Mouse (Mus musculus) lung, embryonic 15.5 days (tissue): ENCODE results near the gene Madcam1. TPM values are rescaled to one million over a fixed set of nuclear protein-coding genes. Genes with fewer than 3 reads are reported as not detected.

Experiments used
- ATAC-seq: fragments of 200-750 bp; cut with Nextera tagmentation; 2 replicates; pipeline ENCODE4 v1.8.0; 2017; ENCODE audit warnings: moderate number of reproducible peaks, borderline replicate concordance; ENCODE audit not compliant: low FRiP score, low TSS enrichment; ENCODE audit errors: extremely low read depth
- H3K27ac ChIP-seq: fragments of 300-500 bp; sonication (generic); 2 replicates; pipeline ENCODE4 v1.5.1; 2015; ENCODE audit warnings: moderate library complexity, mild to moderate bottlenecking, inconsistent platforms
- H3K27me3 ChIP-seq: fragments of 300-500 bp; sonication (generic); 2 replicates; pipeline ENCODE4 v1.6.1; 2015; ENCODE audit warnings: inconsistent platforms
- H3K36me3 ChIP-seq: fragments of 300-500 bp; sonication (generic); 2 replicates; pipeline ENCODE4 v1.6.1; 2015; ENCODE audit warnings: inconsistent platforms
- H3K4me1 ChIP-seq: fragments of 300-500 bp; sonication (generic); 2 replicates; pipeline ENCODE4 v1.6.1; 2015; ENCODE audit warnings: inconsistent platforms
- H3K4me2 ChIP-seq: fragments of 300-500 bp; sonication (generic); 2 replicates; pipeline ENCODE4 v1.6.1; 2015; ENCODE audit warnings: inconsistent platforms, mild to moderate bottlenecking, moderate library complexity
- H3K4me3 ChIP-seq: fragments of 300-500 bp; sonication (generic); 2 replicates; pipeline ENCODE4 v1.5.1; 2015; ENCODE audit warnings: mild to moderate bottlenecking, inconsistent platforms
- H3K9ac ChIP-seq: fragments of 300-500 bp; sonication (generic); 2 replicates; pipeline ENCODE4 v1.6.1; 2015; ENCODE audit warnings: inconsistent platforms
- H3K9me3 ChIP-seq: fragments of 300-500 bp; sonication (generic); 2 replicates; pipeline ENCODE4 v1.6.1; 2016; ENCODE audit warnings: inconsistent platforms
- WGBS: fragments of 180-500 bp; shearing (Covaris S2); methylation state at CpG from one replicate; pipeline ENCODE4 v1.1.7; 2015; 5-methylcytosine and 5-hydroxymethylcytosine counted together
- polyA plus RNA-seq: library from polyadenylated mRNA; unstranded; fragments of >200 nt; fragmentation: Nextera tagmentation; extraction: Ambion mirVana; gene quantifications from 2 replicates; pipeline ENCODE4 v1.2.1, GENCODE M21; 2015

Gene Madcam1
- polyA plus RNA-seq, 1 experiment from 2014 or later, result 1.3 TPM

DNA sequence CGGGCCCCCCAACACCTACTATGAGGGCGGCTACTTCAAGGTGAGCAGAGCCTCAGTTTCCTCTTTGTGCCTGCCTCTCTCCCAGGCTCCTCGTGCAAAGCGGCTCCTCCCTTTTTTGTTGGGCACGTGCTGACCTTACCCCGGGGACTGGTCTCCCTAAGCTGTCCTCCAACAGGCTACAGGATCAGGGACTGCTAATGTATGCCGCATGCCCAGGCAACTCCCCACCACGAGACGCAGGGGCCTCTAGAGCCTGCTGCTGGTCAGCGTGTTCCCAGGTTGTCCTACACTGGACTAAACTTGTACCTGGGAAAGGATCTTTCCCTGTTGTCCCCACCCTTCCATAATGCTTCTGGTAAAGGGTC, 18.2 kb downstream of the Madcam1 start:
- ATAC-seq, result 0 out of 2 replicates have a peak, but pooled peaks have one; percentile 2
- under 1% methylated on average over 10 of the region's 10 CpGs for WGBS
- Histone ChIP-seq H3K27me3 (no peaks in the 10 kb centered on the region), H3K27ac (peak overlapping the region; percentile 72), H3K9ac (peak overlapping the region; percentile 86), H3K4me3 (peak overlapping the region; percentile 69), H3K36me3 (peaks cover 36% of the 10 kb centered on the region), H3K9me3 (no peaks in the 10 kb centered on the region), H3K4me1 (peaks cover 25% of the 10 kb centered on the region), H3K4me2 (peak overlapping the region; percentile 91)

DNA sequence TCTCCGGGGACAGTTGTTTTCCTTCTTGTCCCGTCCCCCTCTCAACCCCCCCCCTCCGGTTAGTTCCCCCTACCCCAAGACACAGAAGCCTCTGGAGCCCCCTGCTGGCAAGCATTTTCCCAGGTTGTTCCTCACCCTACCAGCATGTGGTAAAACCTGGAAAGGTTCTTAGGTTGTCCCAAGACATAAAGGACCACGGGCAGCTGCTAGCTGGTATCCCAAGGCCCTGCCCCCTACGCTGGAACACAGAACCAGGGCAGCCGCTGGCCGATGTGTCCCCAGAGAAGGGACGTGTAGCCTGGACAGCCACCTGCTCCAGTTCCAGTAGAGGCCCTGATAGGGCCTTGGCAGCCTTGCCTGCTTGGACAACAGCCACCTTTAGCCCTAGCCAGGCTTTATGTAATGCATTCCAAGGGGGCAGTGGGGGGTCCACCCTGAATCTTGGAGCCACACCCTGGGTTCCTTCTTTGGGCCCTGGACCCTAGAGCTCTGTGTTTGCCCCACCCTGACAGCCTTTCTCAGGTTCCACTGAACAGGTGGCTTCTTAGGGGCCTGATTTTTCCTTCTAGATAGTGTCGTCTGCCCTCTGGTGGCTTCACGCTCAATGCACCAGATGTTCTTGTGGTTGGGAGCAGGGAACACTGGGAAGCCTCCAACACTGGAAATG, 18.7 kb downstream of the Madcam1 start:
- H3K27ac ChIP-seq, result peak overlapping the region; percentile 72
- peak overlapping the region; percentile 86 for H3K9ac ChIP-seq
- no peaks in the 10 kb centered on the region for H3K27me3 ChIP-seq
- no peaks in the 10 kb centered on the region for H3K9me3 ChIP-seq
- H3K4me2 ChIP-seq, result peak overlapping the region; percentile 91
- H3K36me3 ChIP-seq, result peaks cover 41% of the 10 kb centered on the region
- peaks cover 25% of the 10 kb centered on the region for H3K4me1 ChIP-seq
- WGBS, result 4% methylated on average over 10 of the region's 10 CpGs
- H3K4me3 ChIP-seq, result peak overlapping the region; percentile 69
- no peak for ATAC-seq

DNA sequence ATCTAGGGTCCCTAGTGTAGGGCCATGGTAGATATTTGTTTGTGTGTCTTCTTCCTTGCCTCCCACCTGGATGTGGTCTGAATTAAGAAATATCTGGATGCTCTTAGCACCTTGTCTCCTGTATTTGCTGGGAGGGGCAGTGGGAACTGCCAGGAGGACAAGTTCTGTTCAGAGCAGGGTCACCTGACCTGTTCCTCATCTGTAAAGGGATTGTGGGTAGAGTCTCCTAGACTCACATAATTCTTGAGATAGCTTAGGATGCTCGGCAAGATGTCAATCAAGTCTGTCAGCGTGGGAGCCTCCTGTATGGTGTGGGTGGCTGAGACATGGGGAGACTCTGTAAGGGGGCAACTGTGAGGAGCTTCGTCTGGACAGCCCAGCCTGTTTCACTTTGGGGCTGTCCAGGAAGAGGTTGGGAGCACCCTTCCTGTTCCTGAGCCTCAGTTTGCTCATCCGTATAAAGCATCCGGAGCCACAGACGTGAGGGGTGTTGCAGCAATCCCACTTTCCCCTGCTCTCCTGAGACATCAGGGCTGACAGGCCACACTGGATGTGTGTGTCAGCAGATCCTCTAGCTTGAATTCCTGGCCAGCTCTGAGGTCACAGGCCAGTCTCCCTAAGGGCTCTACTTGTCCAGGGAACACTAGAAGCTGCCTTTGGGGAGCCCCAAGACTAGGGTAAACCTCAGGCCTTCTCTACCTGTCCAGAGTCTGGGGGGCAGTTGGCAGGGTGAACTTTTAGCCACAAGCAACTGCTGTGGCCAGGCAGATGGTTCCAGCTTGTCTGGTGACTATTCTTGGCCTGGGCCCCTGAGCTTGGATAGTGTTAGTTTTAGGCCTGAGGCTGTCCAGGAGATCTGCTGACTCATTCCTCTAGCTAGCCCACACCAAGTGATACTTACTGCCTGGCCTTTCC, 19.6 kb downstream of the Madcam1 start:
- H3K4me3 ChIP-seq, result peak overlapping the region; percentile 69
- H3K4me2 ChIP-seq, result peak overlapping the region; percentile 91
- 74% methylated on average over 6 of the region's 6 CpGs for WGBS
- peaks cover 25% of the 10 kb centered on the region for H3K4me1 ChIP-seq
- no peaks in the 10 kb centered on the region for H3K9me3 ChIP-seq
- no peaks in the 10 kb centered on the region for H3K27me3 ChIP-seq
- H3K36me3 ChIP-seq, result peaks cover 50% of the 10 kb centered on the region
- no peak for ATAC-seq
- peak overlapping the region; percentile 86 for H3K9ac ChIP-seq
- H3K27ac ChIP-seq, result no peak overlapping the region

DNA sequence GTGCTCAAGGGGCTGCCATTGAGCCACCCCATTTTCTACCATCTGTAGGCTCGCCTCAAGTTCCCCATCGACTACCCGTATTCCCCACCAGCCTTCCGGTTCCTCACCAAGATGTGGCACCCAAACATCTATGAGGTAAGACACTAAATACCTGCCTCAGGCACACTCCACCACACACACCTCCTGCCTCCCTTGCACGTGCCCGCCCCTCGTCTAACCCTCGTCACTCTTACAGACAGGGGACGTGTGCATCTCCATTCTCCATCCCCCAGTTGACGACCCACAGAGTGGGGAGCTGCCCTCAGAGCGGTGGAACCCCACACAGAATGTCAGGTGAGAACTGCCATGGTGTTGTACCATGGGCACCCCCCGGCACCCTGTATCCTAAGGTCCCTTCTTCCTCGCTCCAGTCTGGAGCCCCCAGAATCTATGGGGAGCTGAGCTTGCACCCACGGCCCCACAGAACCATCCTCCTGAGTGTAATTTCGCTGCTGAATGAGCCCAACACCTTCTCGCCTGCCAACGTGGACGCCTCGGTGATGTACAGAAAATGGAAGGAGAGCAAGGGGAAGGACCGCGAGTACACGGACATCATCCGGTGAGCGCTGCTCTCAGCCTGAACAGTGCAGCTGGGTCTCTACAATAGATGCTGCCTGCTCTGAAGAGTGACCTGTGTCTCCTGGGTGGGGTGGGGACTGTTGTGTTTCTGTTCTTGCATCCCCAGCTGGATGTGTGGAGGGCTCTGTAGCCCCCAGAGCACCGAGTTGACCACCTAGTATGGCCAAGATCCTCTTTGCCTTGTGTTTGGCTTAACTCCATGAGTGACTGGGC, 20.6 kb downstream of the Madcam1 start:
- Histone ChIP-seq H3K4me2 (no peak overlapping the region), H3K4me3 (no peak overlapping the region), H3K36me3 (peaks cover 54% of the 10 kb centered on the region), H3K9ac (no peak overlapping the region; the same call in 1 of the 2 replicates), H3K4me1 (peaks cover 25% of the 10 kb centered on the region), H3K27me3 (no peaks in the 10 kb centered on the region), H3K27ac (no peak overlapping the region), H3K9me3 (no peaks in the 10 kb centered on the region)
- WGBS, result 92% methylated on average over 25 of the region's 25 CpGs
- ATAC-seq, result no peak

DNA sequence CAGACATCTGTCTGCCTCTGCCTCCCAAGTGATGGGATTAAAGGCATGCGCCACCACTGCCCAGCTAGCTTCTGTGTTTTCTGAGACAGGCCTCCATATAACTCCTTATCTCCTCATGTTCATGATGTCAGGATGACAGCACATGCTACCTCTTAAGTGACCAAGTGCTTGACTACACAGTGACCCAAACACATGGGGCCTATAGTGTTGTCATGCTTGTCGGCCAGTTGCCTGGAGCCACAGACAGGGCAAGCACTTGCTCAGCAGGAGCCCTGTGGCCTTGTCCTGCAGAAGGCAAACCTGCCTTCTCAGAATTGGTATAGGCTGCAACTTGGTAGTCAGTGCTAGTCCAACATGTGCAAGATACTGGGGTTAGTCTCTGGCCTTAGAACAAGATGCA, 21.9 kb downstream of the Madcam1 start:
- no peaks in the 10 kb centered on the region for H3K27me3 ChIP-seq
- no peak overlapping the region for H3K4me3 ChIP-seq
- H3K9me3 ChIP-seq, result no peaks in the 10 kb centered on the region
- no peak overlapping the region for H3K27ac ChIP-seq
- H3K4me2 ChIP-seq, result no peak overlapping the region
- H3K4me1 ChIP-seq, result peaks cover 18% of the 10 kb centered on the region
- no peak overlapping the region for H3K9ac ChIP-seq
- WGBS, result 92% methylated on average over 2 of the region's 2 CpGs
- H3K36me3 ChIP-seq, result peaks cover 54% of the 10 kb centered on the region
- ATAC-seq, result no peak

DNA sequence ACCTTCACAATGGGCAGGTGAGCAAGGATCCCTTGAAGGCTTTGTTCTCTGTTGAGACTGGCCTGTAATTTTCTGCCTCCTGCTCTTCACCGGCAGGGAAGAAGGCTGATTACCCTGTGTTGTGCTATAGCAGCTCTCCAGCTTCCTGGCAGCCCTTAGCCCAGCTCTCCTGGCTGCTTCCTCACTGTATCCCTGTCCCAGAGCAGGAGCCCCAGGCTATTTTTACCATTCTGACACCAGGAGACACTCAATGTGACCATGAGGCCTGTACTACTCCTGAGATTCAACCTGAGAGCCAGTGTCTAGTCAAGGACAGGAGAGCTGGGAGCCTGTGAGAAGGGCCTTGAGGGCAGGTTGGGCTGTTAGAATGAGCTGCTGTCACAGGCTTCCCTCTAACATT, 22.3 kb downstream of the Madcam1 start:
- Histone ChIP-seq H3K4me1 (peaks cover 16% of the 10 kb centered on the region), H3K9me3 (no peaks in the 10 kb centered on the region), H3K27ac (no peak overlapping the region), H3K4me2 (no peak overlapping the region), H3K9ac (no peak overlapping the region), H3K36me3 (peaks cover 54% of the 10 kb centered on the region), H3K4me3 (no peak overlapping the region), H3K27me3 (no peaks in the 10 kb centered on the region)
- ATAC-seq, result no peak
- 88% methylated on average over 1 of the region's 1 CpGs for WGBS

DNA sequence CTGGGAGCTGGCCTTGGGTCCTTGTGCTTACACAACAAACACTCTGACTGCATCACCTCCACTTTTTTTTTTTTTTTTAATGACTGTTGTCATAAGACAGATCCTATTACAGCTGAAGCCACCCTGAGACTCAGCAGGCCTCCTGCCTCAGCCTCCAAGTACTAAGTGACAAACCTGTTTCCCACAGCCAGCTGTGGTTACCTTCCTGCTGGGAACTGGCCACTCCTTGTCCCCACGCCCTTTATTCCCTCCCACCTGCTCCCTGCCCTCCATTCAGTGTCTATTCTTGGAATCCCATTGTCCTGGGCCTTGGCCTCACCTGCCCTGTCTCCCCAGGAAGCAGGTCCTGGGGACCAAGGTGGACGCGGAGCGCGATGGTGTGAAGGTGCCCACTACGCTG, 23.2 kb downstream of the Madcam1 start:
- no peaks in the 10 kb centered on the region for H3K9me3 ChIP-seq
- WGBS, result 98% methylated on average over 6 of the region's 6 CpGs
- H3K27me3 ChIP-seq, result no peaks in the 10 kb centered on the region
- ATAC-seq, result no peak
- H3K9ac ChIP-seq, result no peak overlapping the region
- H3K27ac ChIP-seq, result no peak overlapping the region
- H3K36me3 ChIP-seq, result peaks cover 54% of the 10 kb centered on the region
- no peak overlapping the region for H3K4me2 ChIP-seq
- H3K4me1 ChIP-seq, result peaks cover 16% of the 10 kb centered on the region
- no peak overlapping the region for H3K4me3 ChIP-seq

DNA sequence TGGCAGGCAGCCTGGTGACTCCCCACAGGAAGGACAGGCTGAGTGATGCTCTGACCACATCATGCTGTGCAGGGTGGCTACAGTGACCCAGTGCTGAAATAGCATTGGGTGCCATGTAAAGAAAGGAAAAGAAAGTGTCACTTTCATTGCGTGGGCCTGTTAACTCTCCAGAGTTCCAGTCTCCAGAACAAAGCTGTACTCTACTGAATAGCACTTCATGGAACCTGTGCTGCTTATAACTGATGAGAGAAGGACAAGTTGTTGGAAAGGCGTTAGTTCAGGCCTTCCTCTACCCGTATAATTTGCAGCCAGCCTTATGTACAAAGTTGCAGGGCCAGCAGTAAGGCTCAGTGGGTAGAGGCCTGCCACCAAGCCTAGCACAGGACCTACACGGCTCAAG, 24.4 kb downstream of the Madcam1 start, which contains the start of gene Gzmm:
Gzmm (plus strand) TSS at position 301 of the 400 bp plus-strand sequence.
- H3K27ac ChIP-seq, result no peak within 1 kb of the TSS
- H3K4me3 ChIP-seq, result no peak within 1 kb of the TSS
- H3K9me3 ChIP-seq, result no peaks in the 10 kb centered on the region
- H3K27me3 ChIP-seq, result no peaks in the 10 kb centered on the region
- WGBS, result 82% methylated on average over 4 of the region's 4 CpGs
- H3K36me3 ChIP-seq, result peaks cover 54% of the 10 kb centered on the region
- H3K4me2 ChIP-seq, result no peak within 1 kb of the TSS
- no peak for ATAC-seq
- H3K4me1 ChIP-seq, result peaks cover 7% of the 10 kb centered on the region
- H3K9ac ChIP-seq, result no peak within 1 kb of the TSS

DNA sequence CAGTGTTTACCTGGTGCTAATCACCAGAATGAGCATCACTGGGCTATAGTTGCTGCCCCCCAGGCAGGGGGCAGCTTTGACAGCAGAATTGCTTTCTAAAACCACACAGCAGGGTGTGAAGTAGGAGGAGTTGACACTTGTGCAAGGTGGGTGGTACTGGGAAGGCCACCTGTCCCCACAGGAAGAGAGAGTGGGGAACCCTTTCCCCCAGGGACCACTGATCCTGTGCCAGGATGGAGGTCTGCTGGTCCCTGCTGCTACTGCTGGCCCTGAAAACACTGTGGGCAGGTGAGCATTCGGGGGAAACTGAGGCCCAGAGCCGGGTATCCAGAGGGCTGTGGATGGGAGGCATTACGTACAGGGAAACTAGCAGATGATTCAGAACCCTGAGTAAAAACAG, 24.8 kb downstream of the Madcam1 start:
- no peak for ATAC-seq

DNA sequence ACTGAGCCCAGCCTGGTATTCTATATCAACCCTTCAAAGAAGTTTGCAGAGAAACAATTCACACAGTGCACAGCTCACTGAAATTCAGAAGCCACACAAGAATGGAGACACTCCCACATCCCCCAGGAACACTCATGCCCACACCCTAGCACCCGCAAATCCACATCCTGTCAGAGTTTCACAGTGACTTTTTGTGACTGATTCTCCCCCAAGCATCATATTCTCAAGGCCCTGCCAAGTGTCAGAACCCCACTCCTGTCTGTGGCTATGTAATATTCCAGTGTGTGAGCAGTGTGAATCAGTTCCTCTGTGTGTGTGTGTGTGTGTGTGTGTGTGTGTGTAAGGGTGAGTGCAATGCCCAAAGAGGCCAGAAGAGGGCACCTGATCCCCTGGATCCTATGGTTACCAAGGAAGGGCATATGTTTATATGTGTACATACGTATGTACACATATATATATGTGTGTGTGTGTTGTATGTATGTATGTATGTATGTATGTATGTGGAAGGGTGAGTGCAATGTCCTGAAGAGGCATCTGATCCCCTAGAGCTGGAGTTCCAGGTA, 27.7 kb downstream of the Madcam1 start:
- Histone ChIP-seq H3K4me3 (no peak overlapping the region), H3K9me3 (no peaks in the 10 kb centered on the region), H3K4me1 (peaks cover 18% of the 10 kb centered on the region), H3K27me3 (no peaks in the 10 kb centered on the region), H3K4me2 (no peak overlapping the region), H3K36me3 (peaks cover 23% of the 10 kb centered on the region), H3K9ac (no peak overlapping the region), H3K27ac (no peak overlapping the region)
- WGBS, result 93% methylated on average over 2 of the region's 2 CpGs
- no peak for ATAC-seq

More for the DNA sequence above, 24.8 kb downstream of the Madcam1 start:
- no peak overlapping the region for H3K9ac ChIP-seq
- no peaks in the 10 kb centered on the region for H3K27me3 ChIP-seq
- H3K4me1 ChIP-seq, result peaks cover 2% of the 10 kb centered on the region; the same call in 1 of the 2 replicates
- H3K4me2 ChIP-seq, result no peak overlapping the region
- H3K9me3 ChIP-seq, result no peaks in the 10 kb centered on the region
- 84% methylated on average over 3 of the region's 3 CpGs for WGBS
- H3K27ac ChIP-seq, result no peak overlapping the region
- H3K36me3 ChIP-seq, result peaks cover 52% of the 10 kb centered on the region
- H3K4me3 ChIP-seq, result no peak overlapping the region

DNA sequence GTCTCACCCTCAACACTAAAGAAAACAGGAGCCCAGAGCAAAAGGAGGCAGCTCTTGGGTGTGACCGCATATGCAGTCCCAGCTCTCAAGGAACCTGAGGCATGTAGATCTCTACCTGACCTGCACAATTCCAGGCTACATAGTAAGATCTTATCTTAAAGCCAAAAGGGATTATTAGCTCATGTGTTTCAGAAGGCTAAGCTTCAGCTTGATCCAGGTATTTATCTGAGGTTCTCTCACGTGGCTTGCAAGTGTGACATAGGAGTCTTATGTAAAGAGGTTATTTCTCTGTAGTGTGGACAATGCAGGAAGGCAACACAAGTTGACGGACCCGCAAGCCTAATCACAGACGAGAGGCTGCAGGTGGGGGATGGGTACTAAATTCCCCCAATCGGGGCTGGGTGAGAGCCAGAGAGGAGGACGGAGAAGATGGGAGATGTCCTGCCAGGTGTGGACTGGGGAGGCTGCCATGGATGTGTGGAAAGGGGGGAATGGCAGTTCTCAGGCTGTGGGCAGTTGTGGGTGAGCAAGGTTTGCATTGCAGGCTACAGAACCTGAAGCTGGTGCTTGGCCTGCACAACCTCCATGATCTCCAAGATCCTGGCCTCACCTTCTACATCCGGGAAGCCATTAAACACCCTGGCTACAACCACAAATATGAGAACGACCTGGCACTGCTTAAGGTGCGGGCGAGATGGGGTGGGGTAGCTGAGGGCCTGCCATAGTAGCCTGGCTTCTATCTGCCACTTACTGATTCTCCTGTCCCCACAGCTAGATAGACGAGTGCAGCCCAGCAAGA, 29.4 kb downstream of the Madcam1 start:
- ATAC-seq, result no peak
- no peaks in the 10 kb centered on the region for H3K9me3 ChIP-seq
- no peak overlapping the region for H3K4me2 ChIP-seq
- H3K4me1 ChIP-seq, result peaks cover 33% of the 10 kb centered on the region
- H3K36me3 ChIP-seq, result peaks cover 6% of the 10 kb centered on the region
- H3K4me3 ChIP-seq, result no peak overlapping the region
- 63% methylated on average over 12 of the region's 12 CpGs for WGBS
- no peaks in the 10 kb centered on the region for H3K27me3 ChIP-seq
- no peak overlapping the region for H3K27ac ChIP-seq
- no peak overlapping the region for H3K9ac ChIP-seq
